Mouse (Mus musculus): Measurements from ENCODE around the gene Abcc4.
"Not testable (repeated sequence)": the region's sequence is repeated elsewhere in the genome, so short reads cannot be mapped to it uniquely, and the experiment has no call there.

Abcc4 gene

GRCm38 (mm10) chr14:118678279-118678985 lies 27.6 kb downstream of the Abcc4 start:
- no peak for DNase-seq (ENCODE audit: low spot score)

GRCm38 (mm10) chr14:118676308-118676994 lies 29.6 kb downstream of the Abcc4 start:
- no peak for DNase-seq (ENCODE audit: low spot score)

GRCm38 (mm10) chr14:118674705-118675139 lies 31.3 kb downstream of the Abcc4 start:
- DNase-seq (ENCODE audit: low spot score), result no peak

GRCm38 (mm10) chr14:118674224-118674623 lies 31.8 kb downstream of the Abcc4 start:
- no peak for DNase-seq (ENCODE audit: low spot score)

- no peak for DNase-seq (ENCODE audit: low spot score)
Observed at GRCm38 (mm10) chr14:118673501-118673900, 32.5 kb downstream of the Abcc4 start.

- DNase-seq (ENCODE audit: low spot score), result not testable (repeated sequence)
Observed at GRCm38 (mm10) chr14:118672931-118673330, 33.1 kb downstream of the Abcc4 start.

- no peak for DNase-seq (ENCODE audit: low spot score)
Observed at GRCm38 (mm10) chr14:118667499-118667898, 38.5 kb downstream of the Abcc4 start.

- DNase-seq (ENCODE audit: low spot score), result no peak
Observed at GRCm38 (mm10) chr14:118664661-118665060, 41.4 kb downstream of the Abcc4 start.

- no peak for DNase-seq (ENCODE audit: low spot score)
Observed at GRCm38 (mm10) chr14:118662625-118663276, 43.3 kb downstream of the Abcc4 start.

- no peak for DNase-seq (ENCODE audit: low spot score)
Observed at GRCm38 (mm10) chr14:118662124-118662523, 43.9 kb downstream of the Abcc4 start.

- no peak for DNase-seq (ENCODE audit: low spot score)
Observed at GRCm38 (mm10) chr14:118659230-118659629, 46.8 kb downstream of the Abcc4 start.

GRCm38 (mm10) chr14:118658328-118658692 lies 47.7 kb downstream of the Abcc4 start:
- DNase-seq (ENCODE audit: low spot score), result no peak

GRCm38 (mm10) chr14:118657673-118658327 lies 48.2 kb downstream of the Abcc4 start:
- DNase-seq (ENCODE audit: low spot score), result no peak

GRCm38 (mm10) chr14:118657206-118657605 lies 48.8 kb downstream of the Abcc4 start:
- no peak for DNase-seq (ENCODE audit: low spot score)

GRCm38 (mm10) chr14:118656036-118656435 lies 50.0 kb downstream of the Abcc4 start:
- no peak for DNase-seq (ENCODE audit: low spot score)

- DNase-seq (ENCODE audit: low spot score), result no peak
Observed at GRCm38 (mm10) chr14:118654903-118655302, 51.1 kb downstream of the Abcc4 start.

- DNase-seq (ENCODE audit: low spot score), result no peak
Observed at GRCm38 (mm10) chr14:118651704-118652439, 54.1 kb downstream of the Abcc4 start.

- DNase-seq (ENCODE audit: low spot score), result no peak
Observed at GRCm38 (mm10) chr14:118649895-118650256, 56.1 kb downstream of the Abcc4 start.

- no peak for DNase-seq (ENCODE audit: low spot score)
Observed at GRCm38 (mm10) chr14:118649199-118649894, 56.7 kb downstream of the Abcc4 start.

GRCm38 (mm10) chr14:118642940-118643591 lies 63.0 kb downstream of the Abcc4 start:
- DNase-seq (ENCODE audit: low spot score), result not testable (repeated sequence)

GRCm38 (mm10) chr14:118642140-118642539 lies 63.9 kb downstream of the Abcc4 start:
- DNase-seq (ENCODE audit: low spot score), result no peak

All from layer of hippocampus, adult 9-10 months (tissue).